Mouse (Mus musculus) right cerebral cortex, postnatal 14 days (tissue): ENCODE measurements around the gene Brd2.

Source experiments
- DNase-seq: peaks from one replicate; pipeline ENCODE4 v3.0.0; 2022

Brd2 gene

DNA sequence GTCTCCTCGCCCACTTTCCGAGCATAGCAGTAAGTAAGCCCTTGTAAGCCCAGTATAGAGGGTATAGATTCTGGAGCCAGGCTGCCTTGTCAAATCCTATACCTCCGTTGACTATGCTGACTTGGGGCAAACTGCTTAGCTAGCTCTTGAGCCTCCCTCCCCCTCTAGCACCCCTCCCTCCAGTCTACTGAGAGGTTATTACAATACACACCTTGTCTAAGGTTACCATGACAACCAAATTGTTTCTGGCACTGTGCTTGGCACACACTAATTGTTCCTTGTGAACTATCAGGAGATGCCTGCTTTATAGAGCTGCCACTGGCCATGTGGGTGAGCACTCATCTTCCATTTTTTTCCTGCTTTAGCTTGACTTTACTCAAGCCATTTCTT lies 12.6 kb downstream of the Brd2 start:
- DNase-seq: no peak

GRCm38 (mm10) chr17:34109038-34109805 lies 13.2 kb downstream of the Brd2 start:
- no peak for DNase-seq

DNA sequence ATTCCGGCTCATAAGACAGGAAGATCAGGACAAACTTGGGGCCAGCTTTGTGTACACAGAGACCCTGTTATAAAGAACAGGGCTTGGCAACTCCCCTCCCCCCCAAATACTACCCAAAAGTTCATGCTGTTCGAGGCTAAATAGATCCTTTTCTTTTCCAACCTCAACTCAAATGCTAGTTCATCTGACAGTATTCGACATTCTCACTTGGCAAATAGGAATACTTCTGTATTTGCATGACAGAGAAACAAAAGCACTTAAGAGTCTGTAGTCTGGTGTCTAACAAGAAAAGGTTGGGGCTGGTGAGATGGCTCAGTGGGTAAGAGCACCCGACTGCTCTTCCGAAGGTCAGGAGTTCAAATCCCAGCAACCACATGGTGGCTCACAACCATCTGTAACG lies 14.0 kb downstream of the Brd2 start:
- no peak for DNase-seq

- no peak for DNase-seq
Measured at GRCm38 (mm10) chr17:34107109-34107867, 15.1 kb downstream of the Brd2 start.

- no peak for DNase-seq
Measured at GRCm38 (mm10) chr17:34106555-34106954, 15.9 kb downstream of the Brd2 start.

DNA sequence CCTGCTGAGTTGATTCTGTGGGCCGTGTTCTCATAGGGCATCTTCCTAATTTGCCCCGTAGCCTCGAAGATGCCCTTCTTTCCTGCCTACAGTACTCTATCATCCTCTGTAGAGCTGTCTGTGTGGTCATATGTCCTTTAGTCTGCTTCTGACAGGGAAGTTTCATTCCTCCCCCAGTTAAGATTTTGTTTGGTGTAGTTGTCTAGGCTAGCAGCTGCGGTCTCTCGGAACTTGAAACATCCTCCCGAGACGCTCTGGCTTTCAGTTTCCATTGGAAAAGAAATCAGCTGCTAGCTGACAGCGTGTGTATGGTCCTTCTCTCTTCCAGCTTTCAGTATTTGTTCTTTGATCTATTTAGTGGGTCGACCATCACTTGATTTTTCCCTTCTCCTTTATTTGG lies 17.6 kb downstream of the Brd2 start:
- no peak for DNase-seq

DNA sequence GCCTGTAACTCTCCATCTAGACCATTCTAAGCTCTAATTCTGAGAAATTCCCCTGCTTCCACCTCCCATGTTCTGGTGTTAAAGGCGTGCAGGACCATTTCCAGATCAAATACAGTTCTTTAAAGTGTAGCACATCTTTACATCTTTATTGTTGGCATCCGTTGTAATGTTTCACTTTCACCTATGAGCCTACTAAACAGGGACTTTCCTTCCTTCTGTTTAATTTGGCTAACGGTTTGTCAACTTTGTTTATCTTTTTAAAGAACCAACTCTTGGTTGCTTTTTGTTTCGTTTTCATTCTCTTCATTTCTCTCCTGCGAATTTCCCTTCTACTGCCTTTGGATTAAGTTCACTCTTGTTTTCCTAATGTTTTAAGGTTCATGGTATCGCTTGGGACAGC lies 19.6 kb downstream of the Brd2 start:
- DNase-seq: no peak

- DNase-seq: peak; percentile 97
Measured at GRCm38 (mm10) chr17:34101604-34102032, 20.8 kb downstream of the Brd2 start.

DNA sequence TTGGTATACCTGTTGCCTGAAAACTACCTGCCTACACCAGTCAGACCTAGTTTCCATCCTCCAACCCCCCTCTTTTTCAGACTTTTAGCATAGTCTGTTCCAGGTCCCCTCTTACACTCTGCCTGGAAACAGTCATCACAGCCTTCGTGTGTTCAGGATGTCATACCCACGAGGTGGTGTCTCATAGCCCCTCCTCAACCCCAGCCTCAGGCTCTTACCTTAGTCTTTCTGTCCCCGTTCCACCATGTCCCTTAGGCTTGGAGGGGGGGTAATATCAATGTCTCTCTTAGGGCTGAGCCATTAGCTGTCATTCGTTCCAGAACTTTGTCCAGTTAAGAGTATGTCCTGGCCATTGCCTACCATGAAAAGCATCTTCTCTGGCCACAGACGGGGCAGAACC lies 21.2 kb downstream of the Brd2 start:
- DNase-seq: no peak

GRCm38 (mm10) chr17:34099531-34099930 lies 22.9 kb downstream of the Brd2 start:
- no peak for DNase-seq

- DNase-seq: no peak
Measured at GRCm38 (mm10) chr17:34098709-34099479, 23.5 kb downstream of the Brd2 start.

DNA sequence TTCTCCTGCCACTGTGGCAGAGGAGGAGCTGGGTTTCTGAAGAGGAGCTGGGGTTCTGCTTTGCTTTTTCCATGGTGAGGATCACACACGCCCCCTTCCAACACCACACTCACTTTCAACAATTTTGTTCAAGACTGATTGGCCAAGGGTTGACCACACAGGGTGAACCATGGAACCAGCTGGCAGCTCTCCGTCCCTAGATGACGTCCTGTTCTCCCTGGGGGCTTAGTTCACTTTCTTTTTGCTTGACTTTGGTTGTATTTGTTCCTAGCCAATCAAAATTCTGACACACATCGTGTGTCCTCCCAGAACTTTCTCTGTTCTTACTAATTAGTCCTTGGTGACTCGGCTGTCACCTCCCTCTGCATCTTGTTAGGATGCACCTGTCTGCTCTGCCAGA lies 25.2 kb downstream of the Brd2 start:
- DNase-seq: no peak

GRCm38 (mm10) chr17:34096497-34097010 lies 25.9 kb downstream of the Brd2 start:
- no peak for DNase-seq

- no peak for DNase-seq
Measured at GRCm38 (mm10) chr17:34094283-34095035, 28.0 kb downstream of the Brd2 start.

- no peak for DNase-seq
Measured at GRCm38 (mm10) chr17:34093199-34093874, 29.1 kb downstream of the Brd2 start.

DNA sequence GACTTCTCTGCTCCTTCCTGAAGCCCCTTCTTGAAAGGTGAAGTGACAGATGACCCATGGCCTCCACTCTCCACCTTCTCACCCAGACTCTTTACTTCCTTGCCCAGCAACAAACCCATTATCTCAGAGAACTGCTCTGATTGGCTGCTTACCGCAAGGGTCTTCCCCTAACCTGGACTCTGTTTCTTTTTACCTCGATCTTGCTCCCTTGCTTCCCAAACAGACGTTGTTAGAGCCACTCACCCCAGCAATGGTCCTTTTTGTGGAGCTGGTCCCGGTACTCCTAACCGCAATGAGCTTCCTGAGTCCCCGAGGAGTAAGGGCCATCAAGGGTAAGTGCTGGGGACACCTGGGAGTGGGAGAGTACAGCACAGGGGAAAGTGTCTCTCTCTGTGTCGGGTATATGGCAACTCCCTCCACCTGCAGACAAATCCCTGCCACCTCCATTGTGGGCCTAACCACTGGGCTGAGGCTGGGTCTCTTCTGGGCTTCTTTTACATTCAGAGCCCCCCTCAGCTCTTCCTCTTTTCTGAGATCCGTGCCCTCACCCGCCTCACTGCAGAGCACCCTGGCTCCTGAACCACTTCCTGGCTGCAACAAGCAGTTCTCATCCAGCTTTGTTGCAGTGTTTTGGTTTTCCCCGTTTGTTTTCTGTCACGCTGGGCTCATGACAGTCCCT lies 30.1 kb downstream of the Brd2 start, which contains the start of gene H2-Oa:
Gene H2-Oa, plus strand, starts transcription at position 144 of the 679 bp plus-strand sequence.
- no peak for DNase-seq

- DNase-seq: peak; percentile 33
Measured at GRCm38 (mm10) chr17:34090923-34091322, 31.5 kb downstream of the Brd2 start.

DNA sequence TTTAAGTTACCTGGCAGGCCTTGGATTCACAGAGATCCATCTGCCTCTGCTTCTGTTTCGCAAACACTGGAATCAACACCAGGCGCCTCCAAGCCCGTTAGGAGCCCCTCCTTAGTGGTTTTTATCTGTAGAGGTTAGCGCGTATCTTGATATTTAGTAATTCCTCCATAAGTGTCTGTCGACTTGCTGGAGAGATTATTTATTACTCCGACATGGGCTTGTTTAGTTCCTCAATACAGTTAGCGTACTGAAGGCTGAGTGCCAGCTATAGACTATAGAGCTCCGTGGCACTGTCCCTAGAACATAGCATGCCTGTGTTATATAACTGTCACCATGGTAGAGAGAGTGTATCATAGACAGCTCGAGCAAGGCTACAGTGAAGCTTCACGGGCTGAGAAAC lies 34.3 kb downstream of the Brd2 start:
- no peak for DNase-seq

DNA sequence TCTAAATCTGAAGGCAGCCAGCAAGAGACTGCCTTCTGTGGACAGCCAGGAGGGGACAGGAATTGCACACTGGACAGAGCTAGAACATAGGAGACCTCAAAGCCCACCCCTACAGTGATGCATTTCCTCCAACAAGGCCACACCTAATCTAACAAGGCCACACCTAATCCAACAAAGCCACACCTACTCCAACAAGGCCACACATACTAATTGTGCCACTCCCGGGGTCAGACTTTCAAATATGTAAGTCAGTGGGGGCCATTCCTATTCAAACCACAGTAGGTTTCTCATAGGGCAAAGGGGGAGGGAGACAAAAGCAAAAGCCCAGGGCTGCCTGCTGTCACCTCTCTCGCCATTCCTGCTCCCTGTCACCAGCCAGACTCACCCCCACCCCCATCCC lies 35.0 kb downstream of the Brd2 start:
- DNase-seq: no peak

DNA sequence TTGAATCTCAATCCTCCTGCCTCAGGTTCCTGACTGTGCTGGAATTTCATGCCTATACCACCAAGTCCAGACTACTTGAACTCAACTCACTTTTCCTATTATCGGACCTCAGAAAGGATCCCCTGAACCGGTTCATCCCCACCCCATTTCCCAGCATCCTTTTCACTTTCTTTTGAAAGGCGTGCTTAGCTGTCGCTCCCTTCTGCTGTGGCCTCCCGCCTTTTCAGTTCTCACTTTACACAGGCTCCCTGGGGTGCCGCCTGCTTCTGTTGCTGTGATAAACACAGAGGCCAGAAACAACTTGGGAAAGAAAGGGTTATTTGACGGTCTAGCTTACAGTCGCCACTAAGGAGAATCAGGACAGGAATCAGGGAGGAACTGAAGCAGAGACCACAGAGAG lies 39.3 kb downstream of the Brd2 start:
- DNase-seq: no peak

- DNase-seq: no peak
Measured at GRCm38 (mm10) chr17:34079621-34080020, 42.8 kb downstream of the Brd2 start.
